Mouse (Mus musculus): ENCODE measurements around the gene 1700122O11Rik.

DNA sequence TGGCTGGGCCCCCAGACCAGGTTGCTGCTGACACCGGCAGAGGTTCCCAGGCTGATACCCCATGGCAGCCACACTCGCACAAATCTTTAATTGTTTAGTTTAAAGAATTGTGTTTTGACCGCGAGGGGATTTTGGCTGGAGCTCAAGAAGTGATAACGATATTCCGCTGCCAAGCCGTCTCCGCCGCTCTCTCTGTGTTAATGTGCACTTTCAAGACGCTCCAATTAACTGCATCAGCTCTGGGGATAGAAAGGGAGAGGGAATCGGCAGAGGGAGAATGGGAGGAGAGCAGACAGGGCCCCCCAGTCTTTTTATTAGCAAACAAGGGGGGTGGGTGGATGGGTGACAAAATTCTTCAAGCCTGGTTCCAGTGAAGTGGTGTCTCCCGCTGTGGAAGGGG lies 8.9 kb downstream of the 1700122O11Rik start:
- TF ChIP-seq CTCF (IDR thresholded peaks at IDR 0.05; ENCODE audit: low read depth) = no peak
- no peak for TF ChIP-seq EP300 (IDR thresholded peaks at IDR 0.05; ENCODE audit: low read depth)

Measured in heart, postnatal 0 days (tissue).